In genomic region chr15:99024668-99025314, GRCm38 (mm10) we compare ENCODE assay signal across 9 mouse cellular contexts. TPM values are rescaled to one million over a fixed set of nuclear protein-coding genes. Genes with fewer than 3 reads are reported as not detected.
A peak's percentile ranks its signal among the peaks of the same experiment; 100 is the strongest.
DNase-seq lines count a peak whose midpoint lies in the region; ATAC-seq and TF ChIP-seq lines count a peak whose summit lies in the region.
"Had no signal": no experiment of that assay in that cellular context is flagged by ENCODE, and none has a peak within 500 bp of the region (broad histone marks: within the 10 kb centered on the region; RNA-seq: fewer than 3 reads in every experiment).

No protein-coding gene starts in this region.

- H3K9me3 ChIP-seq in forebrain, embryonic 14.5 days (replicated peaks; ENCODE audit: control insufficient read depth, low read length): peaks cover 3% of the 10 kb centered on the region; the same call in 1 of the 2 replicates
- H3K9me3 ChIP-seq in forebrain, embryonic 13.5 days (replicated peaks): no peaks in the 10 kb centered on the region
- no peaks in the 10 kb centered on the region for H3K9me3 ChIP-seq in ES-E14 (ENCODE audit: control insufficient read depth, insufficient read depth, low read depth, low read length)
- H3K9me3 ChIP-seq in megakaryocyte, embryonic 14.5 days: peaks cover 5% of the 10 kb centered on the region
- H3K9me3 ChIP-seq: lung, embryonic 15.5 days had no signal

- H3K4me3 ChIP-seq in forebrain, embryonic 14.5 days (ENCODE audit: low read depth, low read length): no peak overlapping the region
- H3K4me3 ChIP-seq in forebrain, embryonic 13.5 days: no peak overlapping the region
- H3K4me3 ChIP-seq in ES-E14 (ENCODE audit: insufficient read depth in 1 of 2, low read depth in 1 of 2, low read length in 2 of 2, poor library complexity in 1 of 2, severe bottlenecking in 1 of 2): no peak overlapping the region
- H3K4me3 ChIP-seq in megakaryocyte, embryonic 14.5 days (replicated peaks): peak overlapping the region; percentile 72
- H3K4me3 ChIP-seq: lung, embryonic 15.5 days had no signal

- 21% methylated on average over 7 of the region's 8 CpGs for WGBS in forebrain, embryonic 14.5 days
- 21% methylated on average over 7 of the region's 8 CpGs for WGBS in forebrain, embryonic 13.5 days

- peak; percentile 91 for DNase-seq in forebrain, embryonic 14.5 days (ENCODE audit: low spot score)
- DNase-seq in ES-E14 (ENCODE audit: low read depth, low spot score): peak; percentile 85
- DNase-seq in c-Kit-positive CD71-positive TER-119-positive erythroid progenitor cells, embryonic 14.5 days (ENCODE audit: low spot score): peak; percentile 86
- peak; percentile 68 for DNase-seq in gastrocnemius, postnatal 14 days
- peak; percentile 75 to 81 for DNase-seq in layer of hippocampus, postnatal 14 days (ENCODE audit: low spot score in 2 of 2)
- DNase-seq in splenic B cell, adult 2 months (ENCODE audit: low read depth, low spot score): peak; percentile 88

- no peak overlapping the region for H3K27ac ChIP-seq in forebrain, embryonic 14.5 days (ENCODE audit: low read depth, low read length)
- H3K27ac ChIP-seq in forebrain, embryonic 13.5 days: no peak overlapping the region
- no peak overlapping the region for H3K27ac ChIP-seq in ES-E14 (ENCODE audit: insufficient read depth, low read depth, low read length, poor library complexity, severe bottlenecking)
- H3K27ac ChIP-seq: lung, embryonic 15.5 days had no signal

- peaks cover 6% of the 10 kb centered on the region for H3K4me1 ChIP-seq in forebrain, embryonic 14.5 days (ENCODE audit: control insufficient read depth, insufficient read depth, low read length)
- peaks cover 9% of the 10 kb centered on the region for H3K4me1 ChIP-seq in forebrain, embryonic 13.5 days
- H3K4me1 ChIP-seq in ES-E14 (ENCODE audit: control insufficient read depth in 2 of 2, insufficient read depth in 2 of 2, low read length in 2 of 2, poor library complexity in 1 of 2): no peaks in the 10 kb centered on the region
- peaks cover 24% of the 10 kb centered on the region for H3K4me1 ChIP-seq in megakaryocyte, embryonic 14.5 days

- no peak overlapping the region for H3K9ac ChIP-seq in forebrain, embryonic 14.5 days (ENCODE audit: low read length)
- no peak overlapping the region for H3K9ac ChIP-seq in forebrain, embryonic 13.5 days
- H3K9ac ChIP-seq in ES-E14 (ENCODE audit: insufficient read depth, low read depth, low read length, poor library complexity, severe bottlenecking): no peak overlapping the region
- H3K9ac ChIP-seq: lung, embryonic 15.5 days had no signal

- no peak for ATAC-seq in forebrain, embryonic 14.5 days
- no peak for ATAC-seq in forebrain, embryonic 13.5 days

- H3K27me3 ChIP-seq in forebrain, embryonic 14.5 days (replicated peaks; ENCODE audit: control insufficient read depth, insufficient read depth, low read length): no peaks in the 10 kb centered on the region
- 0 out of 2 replicates have a peak, but pooled peaks cover 2% of the 10 kb centered on the region for H3K27me3 ChIP-seq in forebrain, embryonic 13.5 days
- peaks cover 2% of the 10 kb centered on the region for H3K27me3 ChIP-seq in megakaryocyte, embryonic 14.5 days (replicated peaks)
- H3K27me3 ChIP-seq in splenic B cell, adult 2 months (ENCODE audit: control insufficient read depth, insufficient read depth, low read length, poor library complexity, severe bottlenecking): no peaks in the 10 kb centered on the region
- H3K27me3 ChIP-seq: lung, embryonic 15.5 days had no signal

- in situ Hi-C loops in ES-E14 (cut with MboI; ENCODE audit: low sequenced_read_pairs in 2 of 2, unreplicated experiment in 2 of 2): no loop called here

- no peak overlapping the region for H3K4me2 ChIP-seq in forebrain, embryonic 14.5 days (ENCODE audit: low read length)
- H3K4me2 ChIP-seq in forebrain, embryonic 13.5 days: no peak overlapping the region
- H3K4me2 ChIP-seq: lung, embryonic 15.5 days had no signal

- no peaks in the 10 kb centered on the region for H3K36me3 ChIP-seq in forebrain, embryonic 14.5 days (ENCODE audit: control insufficient read depth, insufficient read depth, low read length)
- H3K36me3 ChIP-seq in forebrain, embryonic 13.5 days (ENCODE audit: poor library complexity, severe bottlenecking): no peaks in the 10 kb centered on the region
- no peaks in the 10 kb centered on the region for H3K36me3 ChIP-seq in ES-E14 (ENCODE audit: control insufficient read depth, insufficient read depth, low read length, poor library complexity, severe bottlenecking)
- peaks cover 3% of the 10 kb centered on the region for H3K36me3 ChIP-seq in megakaryocyte, embryonic 14.5 days (replicated peaks; ENCODE audit: low read length)
- H3K36me3 ChIP-seq in splenic B cell, adult 2 months (ENCODE audit: control insufficient read depth, insufficient read depth, low read length, poor library complexity, severe bottlenecking): no peaks in the 10 kb centered on the region
- H3K36me3 ChIP-seq: lung, embryonic 15.5 days had no signal

- intact Hi-C loops in gastrocnemius, postnatal 14 days (cut with DNase I; ENCODE audit: low total_unique reads): loop anchor here (5.0 kb wide), 1 partner anchor 302 kb away; no protein-coding TSS in a partner anchor

TF ChIP-seq in ES-E14, 5 proteins besides CTCF, POLR2A, EP300 and RAD21:
- TF ChIP-seq CHD2 (IDR thresholded peaks at IDR 0.05; ENCODE audit: low read depth, low read length) (no peak), MAFK (IDR thresholded peaks at IDR 0.05; ENCODE audit: insufficient read depth, low read depth, low read length) (no peak), HCFC1 (IDR thresholded peaks at IDR 0.05; ENCODE audit: borderline replicate concordance, insufficient read depth, low read length) (no peak), ZC3H11A (IDR thresholded peaks at IDR 0.05; ENCODE audit: borderline replicate concordance, low read depth, low read length) (no peak), ZNF384 (IDR thresholded peaks at IDR 0.05; ENCODE audit: low read depth, low read length) (no peak)

RNA-seq across cellular contexts. Expression of gene Tuba1c, which starts 4.9 kb away (rescaled TPM):
- 56.7 and 93.1 TPM in 2 replicates for polyA plus RNA-seq in forebrain, embryonic 14.5 days (2014; fragmentation: Nextera tagmentation; extraction: Ambion mirVana)
- polyA plus RNA-seq in forebrain, embryonic 13.5 days (2015; fragmentation: Nextera tagmentation; extraction: Ambion mirVana): 97.6 and 102 TPM in 2 replicates
- 335 and 424 TPM in 2 replicates for total RNA-seq in ES-E14 (2012; rRNA removed)
- total RNA-seq in gastrocnemius, postnatal 14 days (2021): 10 to 100 TPM; 14.3 to 21.0 TPM
- 100 to 1,000 TPM; 119 to 162 TPM for total RNA-seq in layer of hippocampus, postnatal 14 days (2021)
- polyA plus RNA-seq in megakaryocyte, embryonic 14.5 days (2012; ENCODE audit: insufficient read depth, low replicate concordance): 62.0 and 103 TPM in 2 replicates

RNA-seq across cellular contexts. Expression of gene Prph, which starts 30.2 kb away (rescaled TPM):
- polyA plus RNA-seq in forebrain, embryonic 14.5 days (2014; fragmentation: Nextera tagmentation; extraction: Ambion mirVana): 0.84 and 1.0 TPM in 2 replicates
- polyA plus RNA-seq in forebrain, embryonic 13.5 days (2015; fragmentation: Nextera tagmentation; extraction: Ambion mirVana): 0.94 and 1.6 TPM in 2 replicates
- total RNA-seq in ES-E14 (2012; rRNA removed): 15.1 and 20.6 TPM in 2 replicates
- total RNA-seq in gastrocnemius, postnatal 14 days (2021): 1 to 10 TPM; 1.2 to 1.4 TPM
- total RNA-seq in layer of hippocampus, postnatal 14 days (2021): 1 to 10 TPM; 3.7 to 5.1 TPM
- polyA plus RNA-seq in megakaryocyte, embryonic 14.5 days (2012; ENCODE audit: insufficient read depth, low replicate concordance): not detected in 2 replicates

RNA-seq across cellular contexts. Expression of gene Troap, which starts 49.6 kb away (rescaled TPM):
- polyA plus RNA-seq in forebrain, embryonic 14.5 days (2014; fragmentation: Nextera tagmentation; extraction: Ambion mirVana): 11.0 and 13.6 TPM in 2 replicates
- 37.8 and 38.6 TPM in 2 replicates for polyA plus RNA-seq in forebrain, embryonic 13.5 days (2015; fragmentation: Nextera tagmentation; extraction: Ambion mirVana)
- total RNA-seq in ES-E14 (2012; rRNA removed): 27.8 and 32.1 TPM in 2 replicates
- 1 to 10 TPM; 1.4 to 1.8 TPM for total RNA-seq in gastrocnemius, postnatal 14 days (2021)
- 1 to 10 TPM; 1.2 to 2.6 TPM for total RNA-seq in layer of hippocampus, postnatal 14 days (2021)
- 27.8 and 75.4 TPM in 2 replicates for polyA plus RNA-seq in megakaryocyte, embryonic 14.5 days (2012; ENCODE audit: insufficient read depth, low replicate concordance)

Comparison
In these comparisons a context has a peak if more than half of its experiments do, and no peak if none do; other contexts are left out.
1. RNA of gene Tuba1c, which starts 4.9 kb away (total RNA-seq): 335 to 424 TPM in ES-E14 and 119 to 162 TPM in layer of hippocampus, postnatal 14 days; 14.3 to 21.0 TPM in gastrocnemius, postnatal 14 days; every median in the first group is over 4 times any median in the second.
2. Peak in every context shown above with its lines, with median percentiles within 50 percentile points of each other: DNase-seq.